Mouse (Mus musculus) thymus, postnatal 36 days (tissue): ENCODE results near the gene Dhx34.

ENCODE experiments used
- DNase-seq, 2 experiments: peaks; one replicate each; pipeline ENCODE4 v3.0.0; 2022; ENCODE audit warnings: mixed read lengths in 2 of 2

Gene Dhx34

DNA sequence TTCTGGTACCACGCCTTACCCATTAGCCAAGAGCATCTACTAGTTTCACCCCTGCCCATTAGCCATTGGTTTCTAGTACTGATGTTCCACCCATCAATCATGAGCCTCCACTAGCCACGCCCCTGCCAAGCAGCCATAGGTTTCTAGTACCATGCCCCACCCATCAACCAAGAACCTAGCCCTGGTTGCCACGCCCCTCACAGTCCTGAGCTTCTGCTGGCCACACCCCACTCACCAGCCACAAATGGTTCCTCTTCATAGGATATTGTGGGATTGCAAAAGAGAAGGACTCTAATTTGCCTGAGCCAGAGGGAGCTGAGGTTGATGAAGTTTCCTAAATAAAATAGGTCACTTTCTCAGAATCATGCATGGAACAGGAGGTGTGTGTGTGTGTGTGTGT, 61.1 kb downstream of the Dhx34 start:
- DNase-seq: no peak

DNA sequence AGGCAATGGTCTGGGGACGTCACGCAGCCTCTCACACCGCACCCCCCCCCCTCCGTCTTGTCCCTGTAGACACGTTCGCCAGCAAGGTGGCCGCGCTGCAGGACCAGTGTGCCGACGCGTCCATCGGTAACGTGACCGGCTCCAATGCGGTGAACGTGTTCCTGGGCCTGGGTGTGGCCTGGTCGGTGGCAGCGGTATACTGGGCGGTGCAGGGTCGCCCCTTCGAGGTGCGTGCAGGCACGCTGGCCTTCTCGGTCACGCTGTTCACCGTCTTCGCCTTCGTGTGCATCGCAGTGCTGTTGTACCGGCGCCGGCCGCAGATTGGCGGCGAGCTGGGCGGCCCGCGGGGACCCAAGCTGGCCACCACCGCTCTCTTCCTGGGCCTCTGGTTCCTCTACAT, 63.1 kb downstream of the Dhx34 start:
- DNase-seq: no peak

- no peak for DNase-seq
Measured at GRCm38 (mm10) chr7:16156105-16156714, 65.6 kb downstream of the Dhx34 start.

DNA sequence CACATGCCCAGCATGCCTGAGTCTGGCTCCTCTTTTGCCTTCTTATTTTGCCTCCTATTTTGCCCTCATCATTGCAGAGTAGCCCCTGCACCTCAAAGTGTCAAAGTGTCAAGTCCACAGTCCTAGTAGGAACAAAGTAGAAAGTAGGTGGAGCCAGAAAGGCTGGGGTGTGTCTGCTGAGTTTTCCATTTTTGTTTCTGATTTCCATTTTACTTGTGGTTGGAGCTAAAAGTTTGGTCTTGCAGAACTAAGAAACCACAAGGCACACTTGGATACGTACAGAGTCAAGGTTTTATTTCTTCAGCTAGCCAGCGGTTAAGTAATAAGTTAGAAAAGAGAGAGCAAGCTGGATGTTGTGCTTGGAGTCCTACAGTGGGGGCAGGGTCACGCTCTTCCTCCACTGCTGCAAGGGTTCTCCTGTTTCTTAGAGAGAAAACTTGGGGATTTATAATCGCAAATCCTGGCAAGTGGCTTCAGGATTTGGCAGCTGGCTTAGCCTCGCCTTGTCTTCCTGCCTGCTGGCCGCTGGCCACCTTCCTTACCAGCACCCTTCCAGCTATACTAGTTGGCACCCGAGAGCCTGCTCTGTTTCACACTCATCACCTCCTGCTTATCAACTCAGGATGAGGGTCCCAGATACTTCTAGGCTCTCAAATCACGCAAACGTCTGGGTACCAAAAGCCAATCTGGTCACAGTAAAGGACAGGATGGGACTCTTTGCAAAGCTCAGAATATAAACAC, 66.5 kb downstream of the Dhx34 start:
- no peak for DNase-seq

- peak; percentile 31 to 36 for DNase-seq
Measured at GRCm38 (mm10) chr7:16153522-16153921, 68.3 kb downstream of the Dhx34 start.

- no peak for DNase-seq
Measured at GRCm38 (mm10) chr7:16150191-16151145, 71.4 kb downstream of the Dhx34 start.

DNA sequence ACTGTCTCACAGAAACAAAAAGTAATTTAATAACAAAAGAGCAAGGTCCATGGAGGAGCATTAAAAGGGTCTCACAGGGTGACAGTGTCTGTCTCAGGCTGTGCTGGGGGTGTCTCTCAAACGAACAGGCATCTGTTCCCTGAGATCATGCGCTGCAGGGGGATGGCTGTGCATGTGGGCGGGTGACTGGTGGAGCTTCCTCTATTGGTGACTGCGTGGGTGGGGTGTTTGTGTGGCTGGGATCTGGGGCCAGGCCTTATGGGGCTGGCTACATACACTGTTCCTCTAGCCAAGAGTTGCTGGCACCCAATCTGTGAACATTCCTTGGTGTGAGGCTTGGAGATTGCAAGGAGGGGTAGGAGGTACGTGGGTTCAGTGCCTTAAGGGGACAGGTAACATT, 72.6 kb downstream of the Dhx34 start:
- DNase-seq: no peak

- DNase-seq: peak; percentile 36 to 43
Measured at GRCm38 (mm10) chr7:16147643-16148042, 74.2 kb downstream of the Dhx34 start.
